Mouse (Mus musculus) stomach, postnatal 0 days (tissue): ENCODE results near the gene Slc26a10. TPM values are rescaled to one million over a fixed set of nuclear protein-coding genes. Genes with fewer than 3 reads are reported as not detected.

Experiments used
- ATAC-seq: fragments of 200-750 bp; cut with Nextera tagmentation; 2 replicates; pipeline ENCODE4 v1.8.0; 2017; ENCODE audit not compliant: low FRiP score, low TSS enrichment
- DNase-seq: peaks from one replicate; pipeline ENCODE4 v3.0.0-alpha.2; 2016; ENCODE audit warnings: low spot score
- H3K27ac ChIP-seq: fragments of 300-500 bp; sonication (generic); replicated peaks from 2 replicates; pipeline ENCODE4 v1.5.1; 2014; ENCODE audit warnings: mild to moderate bottlenecking, control low read depth
- H3K27me3 ChIP-seq: fragments of 300-500 bp; sonication (generic); 2 replicates; pipeline ENCODE4 v1.6.1; 2014; ENCODE audit warnings: low read length; ENCODE audit not compliant: control insufficient read depth, insufficient read depth
- H3K36me3 ChIP-seq: fragments of 300-500 bp; sonication (generic); 2 replicates; pipeline ENCODE4 v1.6.1; 2014; ENCODE audit warnings: low read length, mixed read lengths; ENCODE audit not compliant: control insufficient read depth, insufficient read depth
- H3K4me1 ChIP-seq: fragments of 300-500 bp; sonication (generic); replicated peaks from 2 replicates; pipeline ENCODE4 v1.6.1; 2014; ENCODE audit warnings: antibody characterized with exemption; ENCODE audit not compliant: control insufficient read depth, insufficient read depth
- H3K4me2 ChIP-seq: fragments of 300-500 bp; sonication (generic); replicated peaks from 2 replicates; pipeline ENCODE4 v1.6.1; 2014; ENCODE audit warnings: low read depth, mild to moderate bottlenecking, control low read depth, moderate library complexity
- H3K4me3 ChIP-seq: fragments of 300-500 bp; sonication (generic); 2 replicates; pipeline ENCODE4 v1.5.1; 2014; ENCODE audit warnings: low read depth, low read length, control low read depth
- H3K9ac ChIP-seq: fragments of 300-500 bp; sonication (generic); 2 replicates; pipeline ENCODE4 v1.6.1; 2014; ENCODE audit warnings: mild to moderate bottlenecking, low read length, control low read depth, mixed read lengths
- H3K9me3 ChIP-seq: fragments of 300-500 bp; sonication (generic); 2 replicates; pipeline ENCODE4 v1.6.1; 2016; ENCODE audit warnings: low read length; ENCODE audit not compliant: control insufficient read depth
- CTCF ChIP-seq: IDR thresholded peaks from 2 replicates; pipeline ENCODE4 v1.5.1; 2016; ENCODE audit warnings: antibody characterized with exemption, low read depth, mild to moderate bottlenecking, moderate library complexity
- EP300 ChIP-seq: optimal IDR thresholded peaks from 2 replicates; pipeline ENCODE3; 2016; ENCODE audit warnings: antibody characterized with exemption
- WGBS: fragments of 180-500 bp; shearing (Covaris S2); extraction: QIAGEN DNeasy Blood & Tissue Kit; methylation state at CpG from one replicate; pipeline ENCODE4 v1.1.7; 2014; 5-methylcytosine and 5-hydroxymethylcytosine counted together
- polyA plus RNA-seq: library from polyadenylated mRNA; unstranded; fragments of >200 nt; fragmentation: Nextera tagmentation; extraction: Ambion mirVana; gene quantifications from 2 replicates; pipeline ENCODE4 v1.2.1, GENCODE M21; 2015

Gene Slc26a10
- polyA plus RNA-seq: 0.70 and 0.76 TPM in 2 replicates

GRCm38 (mm10) chr10:127179871-127180694 is at the start of gene Slc26a10:
Slc26a10 (minus strand) TSS chr10:127180645.
- H3K4me2 ChIP-seq: peak within 1 kb of the TSS; percentile 36
- ATAC-seq (no peak), DNase-seq (no peak)
- no peaks in the 10 kb centered on the region for H3K9me3 ChIP-seq
- H3K27ac ChIP-seq: no peak within 1 kb of the TSS
- 0 out of 2 replicates have a peak within 1 kb of the TSS, but pooled peaks have one; percentile 2 for H3K4me3 ChIP-seq
- H3K4me1 ChIP-seq: peaks cover 4% of the 10 kb centered on the region; the same call in 1 of the 2 replicates
- H3K36me3 ChIP-seq: peaks cover 6% of the 10 kb centered on the region; the same call in 1 of the 2 replicates
- no peak within 1 kb of the TSS for H3K9ac ChIP-seq
- TF ChIP-seq CTCF: no peak
- TF ChIP-seq EP300: no peak
- H3K27me3 ChIP-seq: no peaks in the 10 kb centered on the region; the same call in 1 of the 2 replicates
- 6% methylated on average over 30 of the region's 34 CpGs for WGBS

GRCm38 (mm10) chr10:127228897-127229296 is 48.5 kb upstream of the Slc26a10 start:
- ATAC-seq: peak; percentile 44; the same call in 1 of the 2 replicates
- no peaks in the 10 kb centered on the region for H3K27me3 ChIP-seq

GRCm38 (mm10) chr10:127227163-127227562 is 46.7 kb upstream of the Slc26a10 start:
- TF ChIP-seq EP300 (no peak), CTCF (no peak)
- Histone ChIP-seq H3K27me3 (no peaks in the 10 kb centered on the region), H3K9ac (no peak overlapping the region), H3K27ac (no peak overlapping the region), H3K4me2 (no peak overlapping the region), H3K36me3 (no peaks in the 10 kb centered on the region), H3K4me1 (no peaks in the 10 kb centered on the region), H3K4me3 (no peak overlapping the region), H3K9me3 (no peaks in the 10 kb centered on the region)
- 81% methylated on average over 8 of the region's 8 CpGs for WGBS
- no peak for DNase-seq
- ATAC-seq: no peak

More at GRCm38 (mm10) chr10:127228897-127229296, 48.5 kb upstream of the Slc26a10 start:
- no peaks in the 10 kb centered on the region for H3K4me1 ChIP-seq
- no peaks in the 10 kb centered on the region for H3K36me3 ChIP-seq
- DNase-seq: no peak
- TF ChIP-seq EP300 (no peak), CTCF (peak; percentile 89)
- H3K4me3 ChIP-seq: no peak overlapping the region
- H3K9me3 ChIP-seq: no peaks in the 10 kb centered on the region
- no peak overlapping the region for H3K9ac ChIP-seq
- WGBS: 15% methylated on average over 4 of the region's 4 CpGs
- H3K4me2 ChIP-seq: no peak overlapping the region
- H3K27ac ChIP-seq: no peak overlapping the region

GRCm38 (mm10) chr10:127226318-127226895 is 46.0 kb upstream of the Slc26a10 start:
- Histone ChIP-seq H3K36me3 (no peaks in the 10 kb centered on the region), H3K9ac (no peak overlapping the region), H3K27ac (no peak overlapping the region), H3K4me3 (no peak overlapping the region), H3K9me3 (no peaks in the 10 kb centered on the region), H3K27me3 (no peaks in the 10 kb centered on the region), H3K4me2 (no peak overlapping the region), H3K4me1 (no peaks in the 10 kb centered on the region)
- TF ChIP-seq EP300: no peak
- TF ChIP-seq CTCF: peak; percentile 63
- 70% methylated on average over 8 of the region's 8 CpGs for WGBS
- ATAC-seq (peak; percentile 67), DNase-seq (no peak)

- H3K4me2 ChIP-seq: no peak overlapping the region
- no peak overlapping the region for H3K4me3 ChIP-seq
- H3K27ac ChIP-seq: no peak overlapping the region
- no peaks in the 10 kb centered on the region for H3K9me3 ChIP-seq
- no peak for ATAC-seq
- H3K36me3 ChIP-seq: no peaks in the 10 kb centered on the region
- no peaks in the 10 kb centered on the region for H3K4me1 ChIP-seq
- TF ChIP-seq EP300 (no peak), CTCF (no peak)
- no peak overlapping the region for H3K9ac ChIP-seq
- no peak for DNase-seq
- 38% methylated on average over 10 of the region's 10 CpGs for WGBS
- no peaks in the 10 kb centered on the region for H3K27me3 ChIP-seq
Observed at GRCm38 (mm10) chr10:127225732-127226131, 45.3 kb upstream of the Slc26a10 start.

GRCm38 (mm10) chr10:127225213-127225612 is 44.8 kb upstream of the Slc26a10 start:
- H3K4me2 ChIP-seq: no peak overlapping the region
- H3K27me3 ChIP-seq: no peaks in the 10 kb centered on the region
- ATAC-seq (no peak), DNase-seq (no peak)
- no peaks in the 10 kb centered on the region for H3K4me1 ChIP-seq
- 39% methylated on average over 6 of the region's 6 CpGs for whole genome bisulfite sequencing
- H3K9ac ChIP-seq: no peak overlapping the region
- H3K4me3 ChIP-seq: no peak overlapping the region
- no peak overlapping the region for H3K27ac ChIP-seq
- no peaks in the 10 kb centered on the region for H3K9me3 ChIP-seq
- TF ChIP-seq EP300 (no peak), CTCF (no peak)
- no peaks in the 10 kb centered on the region for H3K36me3 ChIP-seq
